Mouse (Mus musculus) hindbrain, embryonic 11.5 days (tissue): ENCODE measurements around the gene Sarm1. TPM values are rescaled to one million over a fixed set of nuclear protein-coding genes. Genes with fewer than 3 reads are reported as not detected.

Source experiments
- ATAC-seq: fragments of 200-750 bp; cut with Nextera tagmentation; 2 replicates; pipeline ENCODE4 v1.8.0; 2017; ENCODE audit warnings: mild to moderate bottlenecking, moderate TSS enrichment, moderate library complexity; ENCODE audit not compliant: low FRiP score
- DNase-seq: peaks from one replicate; pipeline ENCODE4 v3.0.0-alpha.2; 2015; ENCODE audit warnings: low spot score
- H3K27ac ChIP-seq: fragments of 300-500 bp; sonication (generic); 2 replicates; pipeline ENCODE4 v1.5.1; 2014; ENCODE audit warnings: mild to moderate bottlenecking, low read depth, low read length
- H3K27me3 ChIP-seq: fragments of 300-500 bp; sonication (generic); 2 replicates; pipeline ENCODE4 v1.6.1; 2014; ENCODE audit warnings: mild to moderate bottlenecking, low read length, moderate library complexity, mixed read lengths; ENCODE audit not compliant: control insufficient read depth, insufficient read depth
- H3K36me3 ChIP-seq: fragments of 300-500 bp; sonication (generic); 2 replicates; pipeline ENCODE4 v1.6.1; 2014; ENCODE audit warnings: mild to moderate bottlenecking, low read length, moderate library complexity, mixed read lengths; ENCODE audit not compliant: control insufficient read depth, insufficient read depth
- H3K4me1 ChIP-seq: fragments of 300-500 bp; sonication (generic); replicated peaks from 2 replicates; pipeline ENCODE4 v1.6.1; 2014; ENCODE audit warnings: low read length, mixed read lengths; ENCODE audit not compliant: control insufficient read depth, insufficient read depth
- H3K4me2 ChIP-seq: fragments of 300-500 bp; sonication (generic); replicated peaks from 2 replicates; pipeline ENCODE4 v1.6.1; 2014; ENCODE audit warnings: mild to moderate bottlenecking, low read depth, low read length
- H3K4me3 ChIP-seq: fragments of 300-500 bp; sonication (generic); 2 replicates; pipeline ENCODE4 v1.5.1; 2014; ENCODE audit warnings: low read depth, low read length
- H3K9ac ChIP-seq: fragments of 300-500 bp; sonication (generic); 2 replicates; pipeline ENCODE4 v1.6.1; 2014; ENCODE audit warnings: low read depth, low read length
- H3K9me3 ChIP-seq: fragments of 300-500 bp; sonication (generic); 2 replicates; pipeline ENCODE4 v1.6.1; 2016; ENCODE audit warnings: low read length; ENCODE audit not compliant: control insufficient read depth
- WGBS: fragments of 180-500 bp; shearing (Covaris S2); extraction: QIAGEN DNeasy Blood & Tissue Kit; methylation state at CpG from one replicate; pipeline ENCODE4 v1.1.7; 2014; 5-methylcytosine and 5-hydroxymethylcytosine counted together
- polyA plus RNA-seq: library from polyadenylated mRNA; unstranded; fragments of >200 nt; fragmentation: Nextera tagmentation; extraction: Ambion mirVana; gene quantifications from 2 replicates; pipeline ENCODE4 v1.2.1, GENCODE M21; 2014

Gene Sarm1
- polyA plus RNA-seq, 1 experiment from 2014 or later, result 16.3 TPM

- H3K4me2 ChIP-seq, result no peak overlapping the region
- WGBS, result 83% methylated on average over 3 of the region's 3 CpGs
- no peak overlapping the region for H3K9ac ChIP-seq
- ATAC-seq, result no peak
- DNase-seq, result no peak
- H3K4me1 ChIP-seq, result no peaks in the 10 kb centered on the region
- H3K27me3 ChIP-seq, result no peaks in the 10 kb centered on the region
- no peak overlapping the region for H3K4me3 ChIP-seq
- no peaks in the 10 kb centered on the region for H3K36me3 ChIP-seq
- no peak overlapping the region for H3K27ac ChIP-seq
- no peaks in the 10 kb centered on the region for H3K9me3 ChIP-seq
Observed at GRCm38 (mm10) chr11:78438399-78438930, 59.1 kb downstream of the Sarm1 start.

- ATAC-seq (no peak), DNase-seq (no peak)
- Histone ChIP-seq H3K36me3 (no peaks in the 10 kb centered on the region), H3K9me3 (no peaks in the 10 kb centered on the region), H3K9ac (no peak overlapping the region), H3K27ac (no peak overlapping the region), H3K4me1 (no peaks in the 10 kb centered on the region), H3K4me2 (no peak overlapping the region), H3K27me3 (no peaks in the 10 kb centered on the region), H3K4me3 (no peak overlapping the region)
- WGBS, result 93% methylated on average over 7 of the region's 7 CpGs
Observed at GRCm38 (mm10) chr11:78437182-78437581, 60.4 kb downstream of the Sarm1 start.

GRCm38 (mm10) chr11:78435776-78436349 lies 61.7 kb downstream of the Sarm1 start:
- no peak overlapping the region for H3K4me3 ChIP-seq
- no peaks in the 10 kb centered on the region for H3K36me3 ChIP-seq
- H3K9ac ChIP-seq, result no peak overlapping the region
- peak; percentile 81 for DNase-seq
- no peaks in the 10 kb centered on the region for H3K9me3 ChIP-seq
- H3K27me3 ChIP-seq, result no peaks in the 10 kb centered on the region
- H3K27ac ChIP-seq, result no peak overlapping the region
- WGBS, result 5% methylated on average over 19 of the region's 19 CpGs
- H3K4me1 ChIP-seq, result no peaks in the 10 kb centered on the region
- ATAC-seq, result no peak
- H3K4me2 ChIP-seq, result no peak overlapping the region

DNA sequence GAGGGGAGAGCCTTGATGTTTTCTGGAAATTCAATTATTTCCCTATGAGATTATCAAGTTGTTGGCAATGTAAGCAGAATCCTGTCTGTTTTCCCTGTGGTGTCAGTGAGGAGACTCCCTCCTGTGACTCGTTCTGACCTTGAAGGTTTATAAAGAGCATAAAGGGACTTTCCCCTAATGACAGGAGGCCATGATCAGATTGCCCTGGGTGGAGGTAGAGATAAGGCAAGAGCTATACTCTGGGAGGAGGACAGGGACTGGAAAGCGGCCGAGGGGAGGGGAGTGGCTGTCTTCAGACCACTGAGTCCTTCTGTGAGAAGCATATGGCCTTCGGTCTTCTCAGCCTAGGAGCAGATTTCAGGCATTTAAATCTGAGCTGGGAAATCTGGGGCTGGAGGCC lies 63.5 kb downstream of the Sarm1 start:
- no peaks in the 10 kb centered on the region for H3K4me1 ChIP-seq
- H3K4me3 ChIP-seq, result no peak overlapping the region
- WGBS, result 69% methylated on average over 4 of the region's 4 CpGs
- no peak for DNase-seq
- no peaks in the 10 kb centered on the region for H3K27me3 ChIP-seq
- H3K9ac ChIP-seq, result no peak overlapping the region
- H3K4me2 ChIP-seq, result no peak overlapping the region
- ATAC-seq, result no peak
- no peaks in the 10 kb centered on the region for H3K9me3 ChIP-seq
- H3K36me3 ChIP-seq, result no peaks in the 10 kb centered on the region
- no peak overlapping the region for H3K27ac ChIP-seq

DNA sequence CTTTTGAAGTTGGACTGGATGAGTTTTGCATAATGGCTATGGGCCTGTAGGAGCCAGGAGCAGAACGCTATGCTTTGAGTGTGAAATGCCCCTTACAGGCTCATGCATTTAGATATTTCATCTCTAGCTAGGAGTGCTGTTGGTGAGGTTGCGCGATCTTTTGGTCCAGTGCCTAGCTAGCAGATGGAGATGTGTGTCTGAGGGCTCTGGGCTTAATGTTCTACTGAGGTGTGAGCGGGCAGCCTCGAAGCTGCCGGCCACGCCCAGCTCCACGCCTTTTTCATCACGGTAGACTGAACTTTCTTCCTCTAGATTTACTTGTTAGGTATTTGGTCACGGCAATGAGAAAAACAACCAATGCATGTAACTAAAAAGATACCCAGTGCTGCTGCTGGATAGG lies 66.4 kb downstream of the Sarm1 start:
- H3K36me3 ChIP-seq, result no peaks in the 10 kb centered on the region
- H3K4me3 ChIP-seq, result no peak overlapping the region
- H3K27ac ChIP-seq, result no peak overlapping the region
- H3K9me3 ChIP-seq, result no peaks in the 10 kb centered on the region
- ATAC-seq, result no peak
- WGBS, result 92% methylated on average over 10 of the region's 10 CpGs
- H3K4me2 ChIP-seq, result no peak overlapping the region
- H3K9ac ChIP-seq, result no peak overlapping the region
- no peaks in the 10 kb centered on the region for H3K4me1 ChIP-seq
- DNase-seq, result no peak
- H3K27me3 ChIP-seq, result no peaks in the 10 kb centered on the region

GRCm38 (mm10) chr11:78430195-78430878 lies 67.2 kb downstream of the Sarm1 start:
- H3K36me3 ChIP-seq, result no peaks in the 10 kb centered on the region
- ATAC-seq, result no peak
- H3K9me3 ChIP-seq, result no peaks in the 10 kb centered on the region
- WGBS, result 58% methylated on average over 11 of the region's 11 CpGs
- H3K27me3 ChIP-seq, result no peaks in the 10 kb centered on the region
- no peaks in the 10 kb centered on the region for H3K4me1 ChIP-seq
- DNase-seq, result no peak
- H3K27ac ChIP-seq, result no peak overlapping the region
- H3K4me3 ChIP-seq, result no peak overlapping the region
- H3K4me2 ChIP-seq, result no peak overlapping the region
- H3K9ac ChIP-seq, result no peak overlapping the region

GRCm38 (mm10) chr11:78428309-78428708 lies 69.2 kb downstream of the Sarm1 start:
- Histone ChIP-seq H3K27ac (no peak overlapping the region), H3K4me1 (no peaks in the 10 kb centered on the region), H3K9ac (no peak overlapping the region), H3K4me2 (no peak overlapping the region), H3K4me3 (no peak overlapping the region), H3K9me3 (no peaks in the 10 kb centered on the region), H3K36me3 (no peaks in the 10 kb centered on the region), H3K27me3 (no peaks in the 10 kb centered on the region)
- WGBS, result 78% methylated on average over 5 of the region's 5 CpGs
- ATAC-seq (no peak), DNase-seq (no peak)

- 96% methylated on average over 6 of the region's 6 CpGs for WGBS
- Histone ChIP-seq H3K36me3 (no peaks in the 10 kb centered on the region), H3K9ac (no peak overlapping the region), H3K27ac (no peak overlapping the region), H3K27me3 (no peaks in the 10 kb centered on the region), H3K9me3 (no peaks in the 10 kb centered on the region), H3K4me3 (no peak overlapping the region), H3K4me2 (no peak overlapping the region), H3K4me1 (no peaks in the 10 kb centered on the region)
- ATAC-seq, result no peak
- DNase-seq, result no peak
Observed at GRCm38 (mm10) chr11:78427655-78428054, 69.9 kb downstream of the Sarm1 start.

GRCm38 (mm10) chr11:78425572-78425971 lies 72.0 kb downstream of the Sarm1 start:
- Histone ChIP-seq H3K4me1 (no peaks in the 10 kb centered on the region), H3K27me3 (no peaks in the 10 kb centered on the region), H3K27ac (no peak overlapping the region), H3K36me3 (no peaks in the 10 kb centered on the region), H3K4me2 (no peak overlapping the region), H3K9me3 (no peaks in the 10 kb centered on the region), H3K9ac (no peak overlapping the region), H3K4me3 (no peak overlapping the region)
- DNase-seq (no peak), ATAC-seq (no peak)
- 91% methylated on average over 1 of the region's 1 CpGs for WGBS
